Mouse (Mus musculus) left cerebral cortex, adult 11 months (tissue): ENCODE results near the gene Kcna2.

Experiments used
- DNase-seq: peaks from one replicate; pipeline ENCODE4 v3.0.0; 2022; ENCODE audit warnings: low spot score

The Kcna2 gene

DNA sequence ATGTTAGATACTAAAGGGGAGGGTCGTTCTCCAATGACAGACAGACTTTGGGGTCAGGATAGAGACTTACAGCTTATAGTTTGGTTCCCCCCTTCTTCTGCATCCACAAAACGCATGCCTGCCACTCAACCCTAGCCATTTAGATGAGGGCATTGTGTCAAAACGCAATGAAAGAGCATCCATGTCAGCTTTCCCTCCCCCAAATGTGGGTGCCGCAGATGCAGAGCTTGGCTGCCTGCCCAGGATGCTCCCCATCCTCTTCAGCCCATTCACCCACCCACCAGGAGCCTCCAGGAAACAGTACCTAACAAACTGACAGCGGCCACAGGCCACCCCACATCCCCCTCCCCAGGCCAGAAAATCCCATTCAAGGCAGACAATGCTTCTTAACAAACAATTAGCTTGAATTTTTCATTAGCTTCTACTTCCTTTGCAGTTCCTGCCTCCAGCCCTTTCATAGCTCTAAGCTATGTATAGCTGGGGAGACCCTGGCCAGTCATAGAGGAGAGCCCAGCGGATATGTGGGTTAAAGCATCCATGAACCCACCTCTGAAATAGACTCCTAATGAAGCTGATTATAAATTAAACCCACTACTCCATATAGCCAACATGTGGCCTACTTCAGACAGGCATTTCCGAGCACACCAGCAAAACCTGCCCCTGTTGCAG is 50.1 kb downstream of the Kcna2 start:
- DNase-seq, result no peak

DNA sequence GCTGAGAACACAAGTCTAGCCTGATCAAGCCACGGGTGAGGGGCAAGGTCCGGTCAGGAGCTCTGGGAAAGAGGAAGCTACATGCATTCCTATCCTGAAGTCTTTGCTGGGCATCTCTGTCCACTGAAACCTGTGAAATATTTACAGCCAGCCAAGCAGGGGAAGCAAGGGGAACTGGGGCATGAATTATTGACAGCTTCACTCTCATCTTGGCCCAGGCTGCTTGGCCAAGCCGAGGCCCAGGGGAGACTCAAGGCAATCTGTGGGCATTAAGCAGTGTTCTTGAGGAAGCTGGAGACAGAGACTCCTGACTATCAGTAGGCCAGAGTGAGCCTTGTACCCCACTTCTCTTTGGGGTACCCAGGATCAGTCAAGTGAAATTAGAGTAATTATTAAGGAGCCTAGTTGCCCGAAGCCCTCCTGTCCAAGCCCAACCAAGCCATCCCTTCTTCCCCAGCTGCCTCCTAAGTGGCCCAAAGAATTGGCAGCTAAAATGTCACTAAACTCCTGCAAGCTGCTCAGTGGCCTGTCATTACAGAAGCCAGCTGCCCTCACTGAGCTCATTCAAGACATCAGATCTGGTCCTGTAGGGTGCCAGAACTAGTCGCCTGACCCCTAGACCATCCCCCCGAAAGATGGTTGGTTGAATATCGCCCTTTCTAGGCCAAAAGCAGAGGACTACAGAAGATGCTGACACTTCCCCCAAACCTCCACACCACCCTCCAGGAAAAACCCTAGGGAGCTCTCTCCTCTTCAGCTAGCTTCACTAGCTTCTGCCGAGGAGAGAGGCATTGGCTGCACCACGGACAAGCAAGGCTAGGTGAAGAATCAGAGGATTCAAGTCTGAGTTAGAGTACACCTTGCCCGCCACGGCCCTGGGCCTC is 53.1 kb downstream of the Kcna2 start:
- DNase-seq, result no peak

GRCm38 (mm10) chr3:107158856-107159255 is 57.9 kb downstream of the Kcna2 start:
- DNase-seq, result no peak

DNA sequence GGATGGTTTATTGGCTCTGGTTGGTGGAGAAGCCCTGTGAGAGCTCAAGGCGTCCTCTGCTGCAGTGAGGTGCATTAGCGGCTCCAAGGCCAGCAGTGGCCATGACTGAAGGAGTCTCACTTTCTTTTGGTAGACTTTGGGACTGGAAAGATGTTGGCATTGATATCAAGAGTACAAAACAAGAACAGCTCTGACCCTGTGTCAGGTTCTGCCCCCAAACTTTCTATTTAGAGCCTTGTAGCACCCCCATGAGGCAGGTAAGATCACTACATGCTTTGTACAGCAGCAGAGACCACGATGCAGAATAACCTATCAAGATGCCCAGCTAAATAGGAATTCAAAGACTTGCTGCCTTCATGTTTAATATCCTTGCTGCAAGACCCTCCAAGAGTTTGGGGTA is 58.5 kb downstream of the Kcna2 start:
- DNase-seq, result no peak

DNA sequence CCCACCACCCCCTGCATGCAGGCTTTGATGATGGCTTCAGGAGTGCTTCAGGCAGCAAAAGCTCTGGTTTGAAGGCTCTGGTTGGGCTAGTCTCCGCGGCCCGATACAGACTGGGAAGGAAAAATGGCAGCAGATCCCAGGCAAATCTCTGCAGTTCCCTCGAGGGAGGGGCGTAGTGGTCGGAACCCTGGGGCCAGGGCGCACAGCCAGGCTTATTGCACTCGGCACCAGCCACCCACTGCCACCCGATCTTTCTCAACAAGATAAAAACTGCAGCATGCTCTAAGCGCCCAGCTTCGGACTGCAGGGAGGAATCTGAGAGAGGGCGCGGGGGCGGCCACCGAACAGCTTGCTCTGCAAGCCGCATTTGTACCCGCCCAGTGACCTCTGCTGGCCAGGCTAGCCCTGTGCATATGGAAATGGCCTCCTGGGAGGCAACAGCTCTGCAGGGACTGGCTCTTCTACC is 58.9 kb downstream of the Kcna2 start:
- peak; percentile 26 for DNase-seq

DNA sequence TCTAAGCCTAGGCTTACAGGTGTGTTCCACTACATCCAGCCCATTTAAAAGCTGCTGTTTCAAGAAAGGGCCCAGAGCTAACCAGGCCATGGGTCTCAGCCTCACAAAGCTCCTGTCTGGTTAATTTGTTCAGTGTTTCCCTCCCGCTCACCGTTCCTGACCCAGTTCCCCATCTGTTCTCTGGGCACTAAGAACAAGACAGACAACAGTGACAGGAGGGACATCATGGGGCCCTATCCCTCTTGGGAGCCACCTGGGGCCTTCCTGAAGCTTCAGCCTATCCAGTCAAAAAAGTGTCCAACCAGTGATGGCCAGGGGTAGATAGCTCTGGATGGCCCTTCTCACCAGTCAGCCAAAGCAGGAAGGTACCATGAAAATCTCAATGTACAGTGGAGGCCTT is 61.8 kb downstream of the Kcna2 start:
- DNase-seq, result no peak
